Mouse (Mus musculus): Measurements from ENCODE around the gene Tnfsf10.

The Tnfsf10 gene

DNA sequence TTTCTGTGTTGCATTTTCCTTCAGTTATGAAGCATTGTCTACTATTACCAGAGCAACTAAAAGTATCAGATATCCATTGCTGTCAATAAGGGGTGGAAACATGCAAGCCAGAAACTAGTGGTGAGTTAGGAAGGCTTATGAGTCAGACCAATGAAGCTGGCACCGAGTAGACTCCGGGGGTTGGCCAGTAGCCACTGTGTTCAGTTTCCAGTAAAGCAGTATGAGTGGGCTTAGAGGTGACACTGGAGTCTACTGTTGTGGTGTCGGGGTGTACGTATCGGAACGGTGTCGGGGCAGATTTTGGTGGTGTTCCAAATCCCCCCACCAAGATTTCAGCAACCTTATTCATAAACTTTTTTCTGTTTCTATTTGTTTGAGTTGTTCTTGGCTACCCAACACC, 5.9 kb upstream of the Tnfsf10 start:
- DNase-seq, result no peak

GRCm38 (mm10) chr3:27311475-27311874, 5.4 kb upstream of the Tnfsf10 start:
- DNase-seq, result no peak

DNA sequence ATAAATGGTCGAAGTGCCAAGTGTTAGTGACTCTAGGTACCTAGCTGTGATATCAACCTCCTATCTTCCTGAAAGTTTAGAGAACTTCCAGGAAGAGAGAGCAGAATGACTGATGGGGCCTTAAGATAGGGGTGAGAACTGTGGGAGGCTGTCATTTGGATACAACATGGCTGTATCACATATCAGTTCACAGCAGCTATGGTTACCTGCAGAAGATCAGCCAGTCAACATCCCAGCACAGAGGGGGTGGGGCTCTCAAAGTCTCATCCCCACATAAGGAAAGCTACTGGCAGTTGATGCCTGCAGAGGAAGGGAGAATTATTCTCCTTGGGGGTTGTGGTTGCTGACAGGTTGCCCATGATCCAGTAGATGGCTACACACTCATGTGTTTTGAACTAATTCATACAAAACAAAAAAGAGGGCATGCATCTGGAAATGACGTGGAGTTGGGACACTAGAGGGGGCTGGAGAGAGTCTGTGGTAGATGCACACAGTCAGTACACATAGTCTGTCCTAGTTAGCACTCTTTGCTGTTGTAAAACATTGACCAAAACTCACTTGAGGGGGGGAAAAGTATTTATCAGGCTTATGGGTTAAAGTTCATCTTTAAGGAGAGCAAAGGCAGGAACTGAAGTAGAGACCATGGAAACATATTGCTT, 2.2 kb upstream of the Tnfsf10 start:
- no peak for DNase-seq

DNA sequence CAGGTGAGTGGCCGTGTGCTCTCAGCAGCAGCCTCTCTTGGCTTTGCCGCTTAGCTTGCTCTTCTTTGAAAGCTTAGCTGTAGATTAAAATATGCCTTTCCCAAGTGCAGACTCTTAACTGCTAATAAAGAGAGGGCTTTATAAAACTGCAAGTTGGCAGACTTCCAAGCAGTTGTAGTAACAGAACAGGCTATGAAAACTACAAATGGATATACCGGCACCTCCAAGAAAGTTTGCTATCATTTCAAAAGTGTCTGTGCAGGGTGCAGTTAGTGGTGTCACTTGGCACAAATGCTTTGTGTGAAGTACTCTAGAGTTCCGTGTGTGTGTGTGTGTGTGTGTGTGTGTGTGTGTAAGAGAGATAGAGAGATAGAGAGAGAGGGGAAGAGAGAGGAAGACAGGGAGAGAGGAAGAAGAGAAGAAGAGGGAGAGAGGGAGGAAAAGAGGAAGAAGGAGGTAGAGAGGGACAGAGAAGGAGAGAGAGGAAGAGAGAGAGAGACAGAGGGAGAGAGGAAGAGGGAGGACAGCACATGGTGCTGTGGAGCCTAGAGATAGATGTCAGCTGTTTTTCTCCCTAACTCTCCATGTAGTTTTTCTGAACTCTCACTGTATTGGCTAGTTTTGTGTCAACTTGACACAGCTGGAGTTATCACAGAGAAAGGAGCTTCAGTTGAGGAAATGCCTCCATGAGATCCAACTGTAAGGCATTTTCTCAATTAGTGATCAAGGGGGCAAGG, 628 bp downstream of the Tnfsf10 start:
- no peak for DNase-seq

- no peak for DNase-seq
Measured at GRCm38 (mm10) chr3:27319650-27320049, 2.8 kb downstream of the Tnfsf10 start.

DNA sequence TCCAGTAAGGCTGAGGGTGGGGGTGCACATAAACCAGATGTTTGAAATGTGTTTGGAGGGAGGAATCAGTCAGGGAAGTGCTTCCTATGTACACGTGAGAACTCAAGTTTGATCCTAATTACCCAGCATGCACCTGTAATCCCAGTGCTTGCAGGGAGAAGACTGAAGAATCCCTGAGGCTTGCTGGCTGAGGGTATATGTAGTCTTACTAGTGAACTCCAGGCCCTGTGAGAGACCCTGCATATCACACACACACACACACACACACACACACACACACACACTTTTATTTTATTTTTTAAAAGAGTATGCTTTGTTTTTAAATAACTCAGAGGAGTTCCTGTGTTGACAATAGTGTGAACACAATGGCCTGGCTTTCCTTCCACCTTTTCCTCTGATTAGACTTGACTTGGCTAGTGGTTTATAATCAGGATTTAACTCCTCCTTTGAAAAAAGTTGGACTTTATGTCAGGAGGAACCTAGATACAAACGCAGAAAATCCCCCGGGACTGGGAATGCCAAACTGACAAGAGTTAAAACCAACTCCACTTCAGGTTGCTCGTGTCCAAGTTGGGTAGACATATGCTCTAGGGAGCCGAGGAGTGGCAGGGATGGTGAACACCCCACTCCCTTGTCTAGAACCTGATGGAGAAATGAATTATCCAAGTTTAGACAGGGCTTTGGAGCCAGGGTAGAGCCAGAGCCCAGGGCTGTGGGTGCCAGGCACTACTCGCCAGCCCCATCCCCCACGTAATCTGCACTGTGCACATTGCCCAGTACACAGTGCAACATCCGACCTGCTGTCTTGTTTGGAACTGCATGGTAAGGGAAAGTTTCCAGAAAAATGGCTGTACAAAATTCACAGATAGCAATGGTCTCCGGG, 4.0 kb downstream of the Tnfsf10 start:
- no peak for DNase-seq

- no peak for DNase-seq
Measured at GRCm38 (mm10) chr3:27322591-27322990, 5.8 kb downstream of the Tnfsf10 start.

GRCm38 (mm10) chr3:27323551-27323950, 6.7 kb downstream of the Tnfsf10 start:
- no peak for DNase-seq

DNA sequence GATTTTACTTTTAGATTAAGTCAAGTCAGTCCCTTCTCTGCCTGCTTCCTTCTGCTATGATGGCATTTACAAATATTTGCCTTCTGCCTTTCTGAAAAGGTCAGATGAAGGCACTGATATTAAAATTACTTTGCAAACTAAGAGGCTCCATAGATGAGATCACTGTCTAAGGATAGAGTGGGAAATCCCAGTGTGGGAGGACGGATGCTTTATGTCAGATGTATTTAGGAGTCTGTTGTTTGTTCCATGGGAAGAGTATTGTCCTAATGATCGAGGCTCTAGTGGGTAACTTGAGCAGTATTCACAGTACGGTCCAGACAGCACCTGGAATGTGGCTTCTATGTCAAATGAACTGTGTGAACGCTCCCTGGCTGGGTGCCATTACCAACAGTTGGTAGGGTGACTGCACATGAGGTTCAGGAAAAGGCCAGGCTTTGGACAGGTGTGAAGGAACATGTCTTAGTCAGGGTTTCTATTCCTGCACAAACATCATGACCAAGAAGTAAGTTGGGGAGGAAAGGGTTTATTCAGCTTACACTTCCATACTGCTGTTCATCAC, 9.9 kb downstream of the Tnfsf10 start:
- no peak for DNase-seq

DNA sequence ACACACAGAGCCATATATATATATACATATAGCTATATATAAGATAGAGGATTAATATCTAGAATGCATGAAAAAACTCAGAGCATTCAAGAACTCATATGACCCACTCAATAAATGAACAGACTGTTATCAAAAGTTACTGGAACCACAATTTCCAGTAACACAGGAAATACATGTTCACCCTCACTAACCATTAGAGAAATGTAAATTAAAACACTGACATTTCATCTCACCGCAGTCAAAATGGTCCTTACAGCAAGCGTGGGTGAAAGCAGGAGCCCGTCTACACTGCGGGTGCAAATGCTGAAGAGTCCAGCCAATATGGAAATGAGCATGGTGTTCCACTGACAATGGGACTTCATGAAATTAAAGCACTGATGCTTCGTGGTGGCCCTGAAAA, 13.9 kb downstream of the Tnfsf10 start:
- no peak for DNase-seq

DNA sequence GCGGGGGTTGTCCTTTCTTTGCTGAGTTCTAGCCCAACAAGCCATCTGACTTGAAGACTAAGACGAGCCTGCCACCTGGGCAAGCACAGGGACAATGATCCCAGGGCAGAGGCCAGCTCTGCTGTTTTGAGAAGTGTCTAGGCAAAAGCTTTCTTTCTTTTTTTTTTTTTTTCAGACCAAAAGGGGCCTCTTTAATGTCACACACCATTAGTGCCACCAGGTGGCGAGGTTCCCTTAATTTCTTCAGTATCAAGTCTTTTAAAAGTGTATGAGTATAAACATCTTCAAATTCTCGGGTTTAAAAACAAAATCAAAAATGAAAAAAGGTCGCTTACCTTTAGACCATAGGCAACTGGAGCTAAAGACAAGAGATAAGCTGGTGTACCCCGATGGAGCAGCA, 21.6 kb downstream of the Tnfsf10 start:
- no peak for DNase-seq

DNA sequence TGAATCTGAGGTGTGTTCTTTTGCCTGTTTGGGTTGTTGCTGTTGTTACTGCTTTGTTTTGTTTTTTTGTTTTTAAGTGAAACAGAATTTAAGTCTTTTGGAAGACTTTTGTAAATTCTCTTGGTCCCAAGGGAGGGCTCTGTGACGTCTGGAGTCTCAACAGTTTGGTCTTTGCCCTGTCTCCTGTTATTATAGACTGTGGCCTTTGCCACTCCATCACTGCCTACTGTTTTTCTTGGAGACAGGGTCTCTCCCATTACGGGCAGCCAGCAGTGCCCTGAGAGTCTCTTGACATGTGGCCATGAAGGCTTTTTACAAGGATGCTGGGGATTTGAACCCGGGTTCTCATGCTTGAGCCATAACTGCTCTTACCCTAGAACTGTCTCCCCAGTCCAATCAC, 22.1 kb downstream of the Tnfsf10 start:
- no peak for DNase-seq

DNA sequence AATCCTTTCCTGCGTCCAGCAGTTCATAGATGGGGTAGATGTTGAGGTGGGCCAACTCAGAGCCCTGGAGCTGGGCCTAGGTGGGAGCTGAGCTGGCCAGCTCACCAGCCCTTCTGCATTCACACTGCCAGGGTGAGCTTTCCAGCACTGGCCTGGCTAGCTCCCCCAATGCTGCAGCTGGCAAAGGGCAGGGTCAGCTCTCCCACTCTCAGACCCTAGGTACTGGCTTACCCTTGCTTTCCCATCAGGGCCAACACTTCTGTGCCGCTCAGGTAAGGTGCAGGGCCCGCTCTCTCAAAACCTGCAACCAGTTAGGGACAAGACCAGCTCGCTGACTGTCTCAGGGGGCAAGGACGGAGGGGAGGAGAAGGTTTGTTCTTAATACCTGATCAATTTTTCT, 23.9 kb downstream of the Tnfsf10 start:
- DNase-seq, result no peak

GRCm38 (mm10) chr3:27342462-27342861, 25.6 kb downstream of the Tnfsf10 start:
- no peak for DNase-seq

DNA sequence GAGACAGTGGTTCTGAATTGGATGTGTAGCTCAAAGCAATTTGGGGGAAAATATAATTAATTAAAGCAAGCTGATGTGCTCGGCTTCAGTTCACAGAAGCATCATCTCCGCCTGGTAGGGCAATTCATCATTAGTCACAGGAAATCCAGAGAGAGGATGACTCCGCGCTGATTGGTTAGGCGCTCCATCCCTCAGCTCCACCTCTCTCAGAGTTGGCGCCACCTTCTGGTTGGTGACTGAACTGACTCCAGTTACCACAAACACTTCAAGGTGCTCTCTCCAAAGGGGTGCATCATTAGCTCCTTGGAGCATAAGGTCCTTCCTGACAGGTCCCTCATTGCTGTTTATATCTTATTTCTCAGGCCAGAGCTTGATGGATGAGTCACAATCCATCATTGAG, 28.7 kb downstream of the Tnfsf10 start:
- no peak for DNase-seq

DNA sequence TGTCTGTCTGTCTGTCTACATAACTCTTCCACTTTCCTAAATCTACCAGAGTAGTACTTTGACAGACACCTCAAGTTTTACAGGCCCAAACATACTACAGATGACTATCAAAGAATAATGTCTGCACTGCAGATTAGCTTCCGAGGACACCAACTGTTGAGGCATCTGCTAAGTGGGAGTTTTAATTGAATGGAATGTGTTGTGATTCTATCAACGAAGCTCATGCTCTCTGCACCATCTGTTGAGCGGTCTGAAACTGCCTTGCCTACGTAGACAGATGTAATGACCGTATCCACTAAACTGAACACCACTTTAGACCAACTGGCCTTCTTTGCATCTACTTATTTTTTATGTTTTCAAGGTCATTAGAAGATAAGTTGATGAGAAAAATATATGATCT, 31.6 kb downstream of the Tnfsf10 start:
- DNase-seq, result no peak

DNA sequence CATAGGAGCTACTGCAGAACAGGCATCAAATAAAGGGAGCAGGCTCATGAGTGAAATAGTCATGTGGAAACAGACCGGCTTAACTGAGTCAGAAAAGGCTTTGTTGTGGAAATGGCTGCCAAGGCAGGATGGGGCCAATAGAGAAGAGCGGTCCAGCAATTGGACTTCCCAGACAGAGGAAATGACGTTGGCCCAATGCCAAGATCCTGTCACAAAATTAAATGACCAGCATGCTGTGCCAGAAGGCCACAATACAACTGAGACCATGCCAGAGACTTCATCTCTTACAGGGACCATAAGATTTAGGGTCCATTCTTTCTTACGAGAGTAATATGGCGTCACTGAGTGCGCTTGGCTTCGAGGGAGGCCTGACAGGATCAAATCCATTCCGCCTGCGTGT, 34.3 kb downstream of the Tnfsf10 start:
- DNase-seq, result no peak

- DNase-seq, result no peak
Measured at GRCm38 (mm10) chr3:27359100-27359720, 42.4 kb downstream of the Tnfsf10 start.

GRCm38 (mm10) chr3:27370125-27370524, 53.3 kb downstream of the Tnfsf10 start:
- DNase-seq, result no peak

DNA sequence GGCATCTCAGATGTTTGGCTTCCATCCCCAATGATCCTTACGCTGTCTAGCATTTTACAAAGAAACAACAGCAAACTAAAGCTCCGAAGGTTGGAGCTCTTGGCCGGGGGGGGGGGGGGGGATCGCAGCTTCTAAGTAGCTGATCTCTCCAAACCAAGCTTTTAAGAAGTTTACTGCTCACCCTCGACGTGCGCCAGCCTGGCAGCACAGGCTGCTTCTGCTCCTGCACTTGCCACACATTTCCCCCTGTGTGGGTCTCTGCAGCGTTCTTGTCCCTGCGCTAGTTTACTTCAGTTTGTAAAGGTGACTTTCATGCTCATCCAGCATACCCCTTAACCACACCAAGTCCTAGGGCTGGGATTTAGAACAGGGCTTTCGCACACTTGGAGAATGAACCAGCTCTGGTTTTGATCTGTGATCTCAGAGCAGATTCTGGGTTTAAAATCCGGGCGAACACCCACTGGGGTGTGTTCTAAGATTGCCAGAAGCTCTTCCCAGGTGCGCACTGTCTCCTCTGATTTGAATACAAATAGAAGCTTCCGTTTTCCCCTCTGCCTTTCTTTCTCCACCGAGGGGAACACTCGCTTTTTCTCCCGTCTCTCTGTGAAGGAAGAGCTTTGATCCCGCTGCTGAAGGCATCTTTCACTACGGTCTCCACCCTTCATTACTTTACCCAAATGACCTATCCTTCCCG, 53.9 kb downstream of the Tnfsf10 start:
- DNase-seq, result no peak

DNA sequence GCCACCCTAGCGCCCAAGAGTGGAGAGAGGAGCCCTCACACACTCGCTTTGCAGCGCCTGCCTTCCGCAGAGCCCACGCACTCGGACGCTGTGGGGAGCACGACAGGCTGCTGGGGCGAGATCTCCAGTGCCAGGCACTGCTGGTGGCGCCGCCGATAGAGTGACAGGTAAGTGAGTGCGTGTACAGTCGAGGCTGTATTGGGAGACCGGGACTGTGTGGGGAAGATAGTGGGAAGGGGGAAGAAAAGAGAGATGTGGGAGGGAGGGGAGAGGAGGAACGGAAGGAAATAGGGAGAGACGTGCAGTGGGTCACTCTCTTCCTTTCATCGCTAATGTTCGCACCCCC, 54.4 kb downstream of the Tnfsf10 start, which contains the start of gene Ghsr:
Gene Ghsr, plus strand, starts transcription at position 76 of the 346 bp plus-strand sequence.
- no peak for DNase-seq
